Mouse (Mus musculus) forebrain, embryonic 16.5 days (tissue): Measurements from ENCODE around the gene Itgb3bp. TPM values are rescaled to one million over a fixed set of nuclear protein-coding genes. Genes with fewer than 3 reads are reported as not detected.

Experiments used
- ATAC-seq: fragments of 200-750 bp; cut with Nextera tagmentation; 2 replicates; pipeline ENCODE4 v1.8.0; 2017; ENCODE audit warnings: mild to moderate bottlenecking, moderate library complexity
- H3K27ac ChIP-seq: fragments of 300-500 bp; sonication (generic); 2 replicates; pipeline ENCODE4 v1.5.1; 2014; ENCODE audit warnings: low read length, control low read depth
- H3K27me3 ChIP-seq: fragments of 300-500 bp; sonication (generic); replicated peaks from 2 replicates; pipeline ENCODE4 v1.6.1; 2014; ENCODE audit warnings: low read length; ENCODE audit not compliant: control insufficient read depth, insufficient read depth
- H3K36me3 ChIP-seq: fragments of 300-500 bp; sonication (generic); 2 replicates; pipeline ENCODE4 v1.6.1; 2014; ENCODE audit not compliant: control insufficient read depth, insufficient read depth
- H3K4me1 ChIP-seq: fragments of 300-500 bp; sonication (generic); replicated peaks from 2 replicates; pipeline ENCODE4 v1.6.1; 2014; ENCODE audit warnings: low read length; ENCODE audit not compliant: control insufficient read depth, insufficient read depth
- H3K4me2 ChIP-seq: fragments of 300-500 bp; sonication (generic); 2 replicates; pipeline ENCODE4 v1.6.1; 2014; ENCODE audit warnings: mild to moderate bottlenecking, low read length, control low read depth
- H3K4me3 ChIP-seq: fragments of 300-500 bp; sonication (generic); replicated peaks from 2 replicates; pipeline ENCODE4 v1.5.1; 2014; ENCODE audit warnings: mild to moderate bottlenecking, low read length, control low read depth
- H3K9ac ChIP-seq: fragments of 300-500 bp; sonication (generic); replicated peaks from 2 replicates; pipeline ENCODE4 v1.6.1; 2014; ENCODE audit warnings: low read depth, low read length, control low read depth
- H3K9me3 ChIP-seq: fragments of 300-500 bp; sonication (generic); 2 replicates; pipeline ENCODE4 v1.6.1; 2016; ENCODE audit warnings: low read length; ENCODE audit not compliant: control insufficient read depth
- WGBS: fragments of 180-500 bp; shearing (Covaris S2); extraction: QIAGEN DNeasy Blood & Tissue Kit; methylation state at CpG from one replicate; pipeline ENCODE4 v1.1.7; 2014; 5-methylcytosine and 5-hydroxymethylcytosine counted together
- polyA plus RNA-seq: library from polyadenylated mRNA; unstranded; fragments of >200 nt; fragmentation: Nextera tagmentation; extraction: Ambion mirVana; gene quantifications from 2 replicates; pipeline ENCODE4 v1.2.1, GENCODE M21; 2015

The Itgb3bp gene
- polyA plus RNA-seq, 1 experiment from 2014 or later, result 17.6 TPM

GRCm38 (mm10) chr4:99941655-99942414 is 12.2 kb upstream of the Itgb3bp start:
- WGBS, result 88% methylated on average over 10 of the region's 10 CpGs
- no peaks in the 10 kb centered on the region for H3K9me3 ChIP-seq
- H3K4me3 ChIP-seq, result no peak overlapping the region
- H3K27me3 ChIP-seq, result no peaks in the 10 kb centered on the region
- H3K4me2 ChIP-seq, result no peak overlapping the region
- no peak overlapping the region for H3K9ac ChIP-seq
- H3K36me3 ChIP-seq, result no peaks in the 10 kb centered on the region
- H3K27ac ChIP-seq, result no peak overlapping the region
- no peaks in the 10 kb centered on the region for H3K4me1 ChIP-seq
- ATAC-seq, result no peak

GRCm38 (mm10) chr4:99939711-99940505 is 10.3 kb upstream of the Itgb3bp start:
- no peak overlapping the region for H3K9ac ChIP-seq
- no peaks in the 10 kb centered on the region for H3K4me1 ChIP-seq
- no peaks in the 10 kb centered on the region for H3K9me3 ChIP-seq
- H3K4me3 ChIP-seq, result no peak overlapping the region
- no peaks in the 10 kb centered on the region for H3K36me3 ChIP-seq
- ATAC-seq, result no peak
- H3K4me2 ChIP-seq, result no peak overlapping the region
- H3K27me3 ChIP-seq, result no peaks in the 10 kb centered on the region
- no peak overlapping the region for H3K27ac ChIP-seq
- WGBS, result 47% methylated on average over 16 of the region's 16 CpGs

GRCm38 (mm10) chr4:99936278-99936677 is 6.7 kb upstream of the Itgb3bp start:
- H3K4me2 ChIP-seq, result no peak overlapping the region
- WGBS, result 94% methylated on average over 5 of the region's 5 CpGs
- H3K9ac ChIP-seq, result no peak overlapping the region
- no peak overlapping the region for H3K4me3 ChIP-seq
- H3K27me3 ChIP-seq, result no peaks in the 10 kb centered on the region
- ATAC-seq, result no peak
- H3K36me3 ChIP-seq, result no peaks in the 10 kb centered on the region
- no peak overlapping the region for H3K27ac ChIP-seq
- H3K4me1 ChIP-seq, result no peaks in the 10 kb centered on the region
- H3K9me3 ChIP-seq, result no peaks in the 10 kb centered on the region

GRCm38 (mm10) chr4:99934859-99935258 is 5.2 kb upstream of the Itgb3bp start:
- H3K4me1 ChIP-seq, result peaks cover 9% of the 10 kb centered on the region
- no peak for ATAC-seq
- WGBS, result 89% methylated on average over 7 of the region's 7 CpGs

GRCm38 (mm10) chr4:99931807-99932206 is 2.2 kb upstream of the Itgb3bp start:
- Histone ChIP-seq H3K36me3 (no peaks in the 10 kb centered on the region), H3K27ac (no peak overlapping the region), H3K9me3 (no peaks in the 10 kb centered on the region), H3K27me3 (no peaks in the 10 kb centered on the region), H3K4me3 (no peak overlapping the region), H3K4me2 (no peak overlapping the region), H3K9ac (no peak overlapping the region), H3K4me1 (peaks cover 13% of the 10 kb centered on the region)
- WGBS, result 92% methylated on average over 4 of the region's 4 CpGs
- no peak for ATAC-seq

More at GRCm38 (mm10) chr4:99934859-99935258, 5.2 kb upstream of the Itgb3bp start:
- H3K4me2 ChIP-seq, result no peak overlapping the region
- H3K9me3 ChIP-seq, result no peaks in the 10 kb centered on the region
- H3K27me3 ChIP-seq, result no peaks in the 10 kb centered on the region
- no peak overlapping the region for H3K27ac ChIP-seq
- H3K36me3 ChIP-seq, result no peaks in the 10 kb centered on the region
- H3K4me3 ChIP-seq, result no peak overlapping the region
- H3K9ac ChIP-seq, result no peak overlapping the region

GRCm38 (mm10) chr4:99931240-99931580 is 1.6 kb upstream of the Itgb3bp start:
- no peak for ATAC-seq
- H3K9ac ChIP-seq, result no peak overlapping the region
- no peaks in the 10 kb centered on the region for H3K36me3 ChIP-seq
- H3K9me3 ChIP-seq, result no peaks in the 10 kb centered on the region
- H3K4me2 ChIP-seq, result no peak overlapping the region
- 69% methylated on average over 11 of the region's 11 CpGs for WGBS
- no peaks in the 10 kb centered on the region for H3K27me3 ChIP-seq
- H3K27ac ChIP-seq, result no peak overlapping the region
- H3K4me1 ChIP-seq, result peaks cover 13% of the 10 kb centered on the region
- no peak overlapping the region for H3K4me3 ChIP-seq

- Histone ChIP-seq H3K9me3 (no peaks in the 10 kb centered on the region), H3K4me1 (peaks cover 13% of the 10 kb centered on the region), H3K4me3 (no peak overlapping the region; the same call in 1 of the 2 replicates), H3K36me3 (no peaks in the 10 kb centered on the region), H3K4me2 (peak overlapping the region; percentile 86), H3K9ac (no peak overlapping the region; the same call in 1 of the 2 replicates), H3K27ac (no peak overlapping the region), H3K27me3 (no peaks in the 10 kb centered on the region)
- no peak for ATAC-seq
- 49% methylated on average over 10 of the region's 10 CpGs for WGBS
These were observed 1.1 kb upstream of the Itgb3bp start for GRCm38 (mm10) chr4:99930518-99931239.

- Histone ChIP-seq H3K27ac (peak within 1 kb of the TSS; percentile 56), H3K9me3 (no peaks in the 10 kb centered on the region), H3K4me3 (peak within 1 kb of the TSS; percentile 71), H3K27me3 (no peaks in the 10 kb centered on the region), H3K9ac (peak within 1 kb of the TSS; percentile 84), H3K36me3 (no peaks in the 10 kb centered on the region), H3K4me1 (peaks cover 13% of the 10 kb centered on the region), H3K4me2 (peak within 1 kb of the TSS; percentile 86)
- 4% methylated on average over 23 of the region's 23 CpGs for WGBS
- ATAC-seq, result peak; percentile 78
These were observed 432 bp downstream of the Itgb3bp start, which contains the start of gene Pgm1 for GRCm38 (mm10) chr4:99929149-99929612. Gene Pgm1, plus strand, starts transcription at chr4:99929414.

- 79% methylated on average over 6 of the region's 6 CpGs for WGBS
- no peak for ATAC-seq
- no peak overlapping the region for H3K9ac ChIP-seq
- H3K4me2 ChIP-seq, result no peak overlapping the region
- no peak overlapping the region for H3K4me3 ChIP-seq
- no peaks in the 10 kb centered on the region for H3K36me3 ChIP-seq
- no peak overlapping the region for H3K27ac ChIP-seq
- H3K9me3 ChIP-seq, result no peaks in the 10 kb centered on the region
- H3K27me3 ChIP-seq, result no peaks in the 10 kb centered on the region
- H3K4me1 ChIP-seq, result peaks cover 13% of the 10 kb centered on the region
These were observed 1.1 kb downstream of the Itgb3bp start for GRCm38 (mm10) chr4:99928521-99928920.
